Mouse (Mus musculus): ENCODE results near the gene Lrch4. TPM values are rescaled to one million over a fixed set of nuclear protein-coding genes. Genes with fewer than 3 reads are reported as not detected.

Lrch4 gene
- polyA plus RNA-seq, 1 experiment from 2014 or later: 19.3 TPM

GRCm38 (mm10) chr5:137654746-137655145 is 25.8 kb downstream of the Lrch4 start:
- peaks cover 20% of the 10 kb centered on the region for H3K36me3 ChIP-seq (ENCODE audit: control insufficient read depth, insufficient read depth)
- no peak overlapping the region for H3K9ac ChIP-seq (replicated peaks; ENCODE audit: low read depth, low read length)
- no peak overlapping the region for H3K27ac ChIP-seq (ENCODE audit: low read length)
- no peak overlapping the region for H3K4me3 ChIP-seq (replicated peaks; ENCODE audit: low read length)
- no peaks in the 10 kb centered on the region for H3K9me3 ChIP-seq (ENCODE audit: control insufficient read depth, low read length)
- no peak for ATAC-seq
- H3K4me2 ChIP-seq (ENCODE audit: low read length): no peak overlapping the region
- 83% methylated on average over 7 of the region's 7 CpGs for WGBS
- H3K4me1 ChIP-seq (replicated peaks; ENCODE audit: control insufficient read depth, insufficient read depth, low read length): 0 out of 2 replicates have a peak, but pooled peaks cover 2% of the 10 kb centered on the region
- no peaks in the 10 kb centered on the region for H3K27me3 ChIP-seq (replicated peaks; ENCODE audit: control insufficient read depth, insufficient read depth, low read length)

DNA sequence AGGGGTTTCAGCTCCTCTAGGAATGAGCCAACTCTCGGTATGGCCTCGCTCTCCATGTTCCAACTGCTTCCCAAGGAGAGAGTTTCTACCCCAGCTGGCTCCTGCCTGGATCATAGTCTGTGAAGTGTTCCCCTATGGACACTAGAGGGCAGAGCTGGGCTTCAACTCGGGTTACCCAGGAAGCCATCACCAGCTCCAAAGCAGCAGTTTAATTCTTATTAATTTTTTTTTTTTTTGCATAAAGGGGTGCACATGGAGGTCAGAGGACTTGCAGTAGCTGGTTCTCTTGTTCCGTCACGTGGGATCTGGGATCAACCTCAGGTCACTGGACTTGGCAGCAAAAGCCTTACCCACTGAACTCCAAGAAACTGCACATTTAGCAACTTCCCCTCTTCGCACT is 28.1 kb downstream of the Lrch4 start:
- peak; percentile 84 for ATAC-seq
- H3K4me3 ChIP-seq (replicated peaks; ENCODE audit: low read length): no peak overlapping the region
- H3K4me2 ChIP-seq (ENCODE audit: low read length): no peak overlapping the region
- no peak overlapping the region for H3K9ac ChIP-seq (replicated peaks; ENCODE audit: low read depth, low read length)
- WGBS: 30% methylated on average over 6 of the region's 6 CpGs
- H3K9me3 ChIP-seq (ENCODE audit: control insufficient read depth, low read length): no peaks in the 10 kb centered on the region
- H3K27ac ChIP-seq (ENCODE audit: low read length): no peak overlapping the region
- no peaks in the 10 kb centered on the region for H3K4me1 ChIP-seq (replicated peaks; ENCODE audit: control insufficient read depth, insufficient read depth, low read length)
- H3K27me3 ChIP-seq (replicated peaks; ENCODE audit: control insufficient read depth, insufficient read depth, low read length): no peaks in the 10 kb centered on the region
- peaks cover 23% of the 10 kb centered on the region for H3K36me3 ChIP-seq (ENCODE audit: control insufficient read depth, insufficient read depth)

GRCm38 (mm10) chr5:137660064-137660688 is 31.3 kb downstream of the Lrch4 start:
- Histone ChIP-seq H3K27ac (ENCODE audit: low read length) (no peak overlapping the region), H3K9me3 (ENCODE audit: control insufficient read depth, low read length) (no peaks in the 10 kb centered on the region), H3K4me2 (ENCODE audit: low read length) (no peak overlapping the region), H3K4me3 (replicated peaks; ENCODE audit: low read length) (no peak overlapping the region), H3K9ac (replicated peaks; ENCODE audit: low read depth, low read length) (no peak overlapping the region), H3K4me1 (replicated peaks; ENCODE audit: control insufficient read depth, insufficient read depth, low read length) (no peaks in the 10 kb centered on the region), H3K36me3 (ENCODE audit: control insufficient read depth, insufficient read depth) (peaks cover 25% of the 10 kb centered on the region), H3K27me3 (replicated peaks; ENCODE audit: control insufficient read depth, insufficient read depth, low read length) (no peaks in the 10 kb centered on the region)
- ATAC-seq: no peak
- 95% methylated on average over 6 of the region's 6 CpGs for WGBS

- H3K9me3 ChIP-seq (ENCODE audit: control insufficient read depth, low read length): no peaks in the 10 kb centered on the region
- no peak overlapping the region for H3K9ac ChIP-seq (replicated peaks; ENCODE audit: low read depth, low read length)
- H3K36me3 ChIP-seq (ENCODE audit: control insufficient read depth, insufficient read depth): peaks cover 25% of the 10 kb centered on the region
- no peak overlapping the region for H3K27ac ChIP-seq (ENCODE audit: low read length)
- H3K4me2 ChIP-seq (ENCODE audit: low read length): no peak overlapping the region
- WGBS: 79% methylated on average over 9 of the region's 9 CpGs
- no peak overlapping the region for H3K4me3 ChIP-seq (replicated peaks; ENCODE audit: low read length)
- no peaks in the 10 kb centered on the region for H3K4me1 ChIP-seq (replicated peaks; ENCODE audit: control insufficient read depth, insufficient read depth, low read length)
- no peak for ATAC-seq
- no peaks in the 10 kb centered on the region for H3K27me3 ChIP-seq (replicated peaks; ENCODE audit: control insufficient read depth, insufficient read depth, low read length)
These were observed 34.1 kb downstream of the Lrch4 start for GRCm38 (mm10) chr5:137663057-137663456.

- 69% methylated on average over 10 of the region's 10 CpGs for WGBS
These were observed 40.0 kb downstream of the Lrch4 start for GRCm38 (mm10) chr5:137668971-137669370.

DNA sequence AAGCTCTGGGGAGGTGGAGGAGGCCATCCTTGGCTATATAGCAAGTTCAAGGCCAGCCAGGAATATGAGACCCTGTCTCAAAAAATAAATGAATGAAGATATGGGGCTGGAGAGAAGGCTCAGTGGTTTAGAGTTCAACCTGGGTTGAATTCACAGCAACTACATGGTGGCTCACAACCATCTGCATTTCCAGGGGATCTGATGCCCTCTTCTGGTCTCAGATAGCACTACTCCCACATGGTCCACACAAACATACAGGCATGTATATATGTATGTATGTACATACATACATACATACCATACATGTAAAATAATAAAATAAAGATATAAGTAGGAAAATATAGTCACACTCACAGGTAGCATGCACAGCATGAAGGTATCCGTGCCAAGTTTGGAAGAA is 41.3 kb downstream of the Lrch4 start:
- Histone ChIP-seq H3K36me3 (ENCODE audit: control insufficient read depth, insufficient read depth) (peaks cover 7% of the 10 kb centered on the region), H3K4me1 (replicated peaks; ENCODE audit: control insufficient read depth, insufficient read depth, low read length) (peaks cover 10% of the 10 kb centered on the region; the same call in 1 of the 2 replicates), H3K27ac (ENCODE audit: low read length) (no peak overlapping the region), H3K4me3 (replicated peaks; ENCODE audit: low read length) (no peak overlapping the region), H3K4me2 (ENCODE audit: low read length) (no peak overlapping the region), H3K9ac (replicated peaks; ENCODE audit: low read depth, low read length) (no peak overlapping the region), H3K9me3 (ENCODE audit: control insufficient read depth, low read length) (no peaks in the 10 kb centered on the region), H3K27me3 (replicated peaks; ENCODE audit: control insufficient read depth, insufficient read depth, low read length) (no peaks in the 10 kb centered on the region)
- WGBS: 97% methylated on average over 1 of the region's 1 CpGs
- no peak for ATAC-seq

More at GRCm38 (mm10) chr5:137668971-137669370, 40.0 kb downstream of the Lrch4 start:
- Histone ChIP-seq H3K4me3 (replicated peaks; ENCODE audit: low read length) (no peak overlapping the region), H3K27ac (ENCODE audit: low read length) (peak overlapping the region; percentile 12), H3K9me3 (ENCODE audit: control insufficient read depth, low read length) (no peaks in the 10 kb centered on the region), H3K36me3 (ENCODE audit: control insufficient read depth, insufficient read depth) (peaks cover 12% of the 10 kb centered on the region), H3K4me2 (ENCODE audit: low read length) (no peak overlapping the region), H3K27me3 (replicated peaks; ENCODE audit: control insufficient read depth, insufficient read depth, low read length) (no peaks in the 10 kb centered on the region), H3K9ac (replicated peaks; ENCODE audit: low read depth, low read length) (no peak overlapping the region), H3K4me1 (replicated peaks; ENCODE audit: control insufficient read depth, insufficient read depth, low read length) (peaks cover 10% of the 10 kb centered on the region; the same call in 1 of the 2 replicates)
- no peak for ATAC-seq

- ATAC-seq: no peak
- Histone ChIP-seq H3K4me2 (ENCODE audit: low read length) (no peak overlapping the region), H3K27ac (ENCODE audit: low read length) (no peak overlapping the region), H3K9ac (replicated peaks; ENCODE audit: low read depth, low read length) (no peak overlapping the region), H3K36me3 (ENCODE audit: control insufficient read depth, insufficient read depth) (peaks cover 2% of the 10 kb centered on the region; the same call in 1 of the 2 replicates), H3K4me1 (replicated peaks; ENCODE audit: control insufficient read depth, insufficient read depth, low read length) (peaks cover 10% of the 10 kb centered on the region; the same call in 1 of the 2 replicates), H3K27me3 (replicated peaks; ENCODE audit: control insufficient read depth, insufficient read depth, low read length) (no peaks in the 10 kb centered on the region), H3K4me3 (replicated peaks; ENCODE audit: low read length) (no peak overlapping the region), H3K9me3 (ENCODE audit: control insufficient read depth, low read length) (no peaks in the 10 kb centered on the region)
- 60% methylated on average over 9 of the region's 9 CpGs for WGBS
These were observed 42.7 kb downstream of the Lrch4 start for GRCm38 (mm10) chr5:137671443-137672240.

DNA sequence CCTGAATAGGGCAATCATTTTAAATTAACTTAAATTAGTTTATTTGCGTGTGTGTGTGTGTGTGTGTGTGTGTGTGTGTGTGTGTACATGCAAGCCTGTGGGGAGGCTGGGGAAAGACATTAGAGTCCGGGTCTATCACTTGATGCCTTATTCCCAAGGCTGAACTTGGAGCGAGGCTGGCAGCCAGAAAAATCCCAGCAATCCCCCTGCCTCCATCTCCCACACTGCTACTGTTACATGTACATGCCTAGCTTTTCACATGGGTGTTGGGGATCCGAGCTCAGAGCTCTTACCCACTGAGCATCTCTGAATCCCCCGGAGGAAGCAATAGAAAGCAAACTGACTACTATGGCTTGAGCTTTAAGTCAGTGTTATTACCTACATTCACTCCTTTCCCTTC is 43.4 kb downstream of the Lrch4 start:
- Histone ChIP-seq H3K4me3 (replicated peaks; ENCODE audit: low read length) (no peak overlapping the region), H3K4me1 (replicated peaks; ENCODE audit: control insufficient read depth, insufficient read depth, low read length) (peaks cover 10% of the 10 kb centered on the region; the same call in 1 of the 2 replicates), H3K4me2 (ENCODE audit: low read length) (no peak overlapping the region), H3K9me3 (ENCODE audit: control insufficient read depth, low read length) (no peaks in the 10 kb centered on the region), H3K9ac (replicated peaks; ENCODE audit: low read depth, low read length) (no peak overlapping the region), H3K27me3 (replicated peaks; ENCODE audit: control insufficient read depth, insufficient read depth, low read length) (no peaks in the 10 kb centered on the region), H3K36me3 (ENCODE audit: control insufficient read depth, insufficient read depth) (no peaks in the 10 kb centered on the region), H3K27ac (ENCODE audit: low read length) (no peak overlapping the region)
- 88% methylated on average over 5 of the region's 5 CpGs for WGBS
- ATAC-seq: no peak

DNA sequence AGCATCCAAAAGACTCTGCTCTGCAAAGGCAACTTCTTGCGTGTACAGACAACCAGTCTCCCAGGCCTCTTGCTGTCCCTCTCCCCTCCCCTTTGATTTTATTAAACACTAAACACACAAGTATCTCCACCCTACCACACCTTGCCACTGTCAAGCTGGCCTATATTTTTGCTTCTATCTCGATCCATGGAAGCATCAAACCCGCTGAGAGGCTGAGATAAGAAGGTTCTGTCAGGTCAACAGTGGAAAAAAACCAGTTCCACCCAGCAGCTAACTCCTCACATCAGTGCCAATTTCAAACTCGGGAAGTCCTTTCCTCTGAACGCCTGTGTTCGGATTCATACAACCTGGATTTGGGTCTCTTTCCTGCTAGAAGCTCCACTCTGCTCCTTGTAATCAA is 44.1 kb downstream of the Lrch4 start:
- H3K36me3 ChIP-seq (ENCODE audit: control insufficient read depth, insufficient read depth): no peaks in the 10 kb centered on the region
- H3K27ac ChIP-seq (ENCODE audit: low read length): no peak overlapping the region
- H3K27me3 ChIP-seq (replicated peaks; ENCODE audit: control insufficient read depth, insufficient read depth, low read length): no peaks in the 10 kb centered on the region
- no peak overlapping the region for H3K4me2 ChIP-seq (ENCODE audit: low read length)
- no peak overlapping the region for H3K4me3 ChIP-seq (replicated peaks; ENCODE audit: low read length)
- no peaks in the 10 kb centered on the region for H3K9me3 ChIP-seq (ENCODE audit: control insufficient read depth, low read length)
- no peak for ATAC-seq
- no peak overlapping the region for H3K9ac ChIP-seq (replicated peaks; ENCODE audit: low read depth, low read length)
- WGBS: 93% methylated on average over 6 of the region's 6 CpGs
- peaks cover 10% of the 10 kb centered on the region; the same call in 1 of the 2 replicates for H3K4me1 ChIP-seq (replicated peaks; ENCODE audit: control insufficient read depth, insufficient read depth, low read length)
